Mouse (Mus musculus) c-Kit-positive CD71-positive TER-119-negative erythroid progenitor cells, embryonic 14.5 days (primary cell): ENCODE measurements around the gene Glt8d2.
"Not testable (repeated sequence)": the region's sequence is repeated elsewhere in the genome, so short reads cannot be mapped to it uniquely, and the experiment has no call there.

Experiments
- DNase-seq: peaks from one replicate; pipeline ENCODE4 v3.0.0-alpha.2; 2013; ENCODE audit warnings: low read depth

Gene Glt8d2

DNA sequence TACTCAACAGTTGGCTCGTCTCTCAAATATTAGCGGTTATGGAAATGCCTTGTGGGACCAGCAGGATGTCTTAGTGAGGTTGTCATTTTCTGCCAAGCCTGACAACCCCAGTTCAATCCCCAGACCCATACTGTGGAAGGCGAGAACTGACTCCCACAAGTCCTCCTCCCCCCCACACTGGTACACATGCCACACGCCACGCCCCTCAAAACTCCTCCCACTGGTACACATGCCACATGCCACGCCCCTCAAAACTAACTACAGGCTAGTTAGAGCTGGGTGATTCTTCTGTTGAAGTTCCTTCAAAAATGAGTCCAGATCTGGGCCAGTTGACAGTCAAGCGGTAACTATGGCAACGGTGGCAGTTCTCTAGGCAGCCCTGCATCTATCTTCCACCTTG, 44.4 kb downstream of the Glt8d2 start:
- no peak for DNase-seq

GRCm38 (mm10) chr10:82641481-82641880, 49.0 kb downstream of the Glt8d2 start:
- no peak for DNase-seq

DNA sequence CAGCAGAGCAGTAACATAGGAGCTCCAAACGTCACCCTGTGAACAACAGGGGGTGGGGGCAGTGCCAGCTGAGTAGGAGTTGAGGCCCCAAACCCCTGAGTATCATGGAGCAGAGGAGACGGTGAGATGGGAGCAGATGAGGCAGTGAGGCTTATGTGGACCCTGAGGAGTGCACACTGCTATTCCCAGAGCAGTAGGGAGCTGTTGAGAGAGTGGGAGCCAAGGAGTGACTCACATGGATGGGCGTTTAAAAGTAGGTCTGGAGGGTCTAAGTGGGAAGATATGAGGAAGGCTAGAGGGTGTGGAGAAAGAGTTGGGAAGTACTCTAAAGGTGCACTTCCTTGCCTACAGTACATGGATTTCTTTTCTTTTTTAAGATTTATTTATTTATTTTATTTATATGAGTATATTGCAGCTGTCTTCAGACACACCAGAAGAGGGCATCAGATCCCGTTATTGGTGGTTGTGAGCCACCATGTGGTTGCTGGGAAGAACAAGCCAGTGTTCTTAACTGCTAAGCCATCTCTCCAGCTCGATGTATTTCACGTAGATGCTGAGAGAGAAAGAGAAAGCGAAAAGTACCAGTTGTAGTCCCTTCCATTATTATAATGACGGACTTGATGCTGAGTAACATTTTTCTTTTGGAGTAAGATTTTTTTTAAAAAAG, 51.3 kb downstream of the Glt8d2 start:
- DNase-seq = no peak

GRCm38 (mm10) chr10:82636321-82636720, 54.1 kb downstream of the Glt8d2 start:
- DNase-seq = no peak

DNA sequence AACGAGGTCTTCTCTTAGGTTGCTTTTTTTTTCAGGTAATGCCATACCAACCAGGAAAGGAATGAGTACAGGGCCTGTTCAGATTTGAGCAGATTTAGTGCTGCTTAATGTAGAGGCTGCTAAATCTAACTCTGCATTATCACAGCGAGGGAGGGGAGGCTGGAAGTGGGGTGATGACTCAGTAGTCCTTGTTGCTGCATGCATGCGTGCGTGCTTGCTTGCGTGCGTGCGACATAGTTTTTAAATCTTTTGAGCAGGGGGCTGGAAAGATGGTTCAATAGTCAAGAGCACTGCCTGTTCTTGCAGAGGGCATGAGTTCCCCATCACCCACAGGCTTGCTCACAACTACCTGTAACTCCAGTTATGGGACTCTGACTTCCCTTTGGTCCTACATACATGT, 56.1 kb downstream of the Glt8d2 start:
- no peak for DNase-seq

DNA sequence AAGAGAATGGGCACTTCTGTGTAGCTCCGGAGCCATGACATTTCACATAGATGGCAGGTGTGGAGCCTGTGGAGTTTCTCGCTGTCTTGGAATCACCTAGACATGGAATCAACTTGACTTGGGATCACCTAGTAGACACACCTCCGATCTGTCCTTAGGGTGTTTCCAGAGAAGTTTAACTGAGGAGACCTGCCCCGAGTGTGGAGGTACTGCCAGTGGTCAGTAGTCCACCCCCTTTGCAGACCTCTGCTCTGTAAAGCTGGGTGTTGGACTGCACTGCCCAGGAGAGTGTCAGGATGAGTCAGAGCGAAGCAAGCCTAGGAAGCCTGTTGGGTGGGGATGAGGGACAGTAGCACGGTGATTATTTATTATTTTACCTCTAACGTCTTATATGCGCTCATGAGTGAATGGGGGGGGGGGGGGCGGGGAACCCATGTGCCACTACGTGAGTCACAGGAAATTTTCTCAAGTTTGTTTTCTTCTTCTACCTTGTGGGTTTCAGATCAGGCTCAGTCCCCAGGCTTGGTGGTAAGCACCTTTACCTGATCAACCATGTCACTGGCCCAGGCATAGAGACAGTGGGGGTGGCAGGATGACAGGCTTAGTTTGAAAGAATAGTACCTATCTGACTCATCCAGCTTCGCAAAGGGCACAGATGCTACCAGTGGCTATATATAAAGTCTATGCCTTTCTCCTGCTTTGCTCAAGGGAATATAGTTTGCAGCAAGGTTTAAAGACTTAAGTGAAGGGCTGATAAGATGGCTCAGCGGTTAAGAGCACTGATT, 57.8 kb downstream of the Glt8d2 start:
- no peak for DNase-seq

GRCm38 (mm10) chr10:82631133-82631532, 59.3 kb downstream of the Glt8d2 start:
- DNase-seq = no peak

- peak; percentile 31 for DNase-seq
Observed at GRCm38 (mm10) chr10:82630497-82630896, 60.0 kb downstream of the Glt8d2 start.

GRCm38 (mm10) chr10:82629586-82630255, 60.7 kb downstream of the Glt8d2 start, which contains the start of gene Tdg:
Gene Tdg, plus strand, starts transcription at chr10:82629828.
- DNase-seq = peak; percentile 88

DNA sequence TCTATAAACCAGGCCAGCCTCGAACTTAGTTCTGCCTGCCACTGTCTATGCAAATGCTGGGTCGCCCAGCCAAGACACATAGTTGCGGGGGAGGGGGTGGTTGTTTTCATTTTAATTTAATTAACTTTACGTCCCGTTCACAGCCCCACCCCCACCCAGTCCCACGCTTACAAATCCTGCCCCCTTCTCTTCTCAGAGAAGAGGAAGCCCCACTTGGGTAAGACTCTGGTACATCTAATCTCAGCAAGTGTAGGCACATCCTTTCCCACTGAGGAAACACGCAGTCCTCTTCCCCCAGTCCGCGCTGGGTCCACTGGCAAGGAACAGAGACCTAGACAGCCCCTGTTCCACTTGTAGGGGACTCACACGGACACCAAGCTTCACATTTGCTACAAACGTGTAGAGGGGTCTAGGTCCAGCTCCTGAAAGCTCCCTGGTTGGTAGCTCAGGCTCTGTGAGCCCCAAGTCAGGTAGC, 61.3 kb downstream of the Glt8d2 start:
- no peak for DNase-seq

GRCm38 (mm10) chr10:82623553-82623932, 66.9 kb downstream of the Glt8d2 start:
- DNase-seq = not testable (repeated sequence)

- DNase-seq = peak; percentile 67
Observed at GRCm38 (mm10) chr10:82622671-82623552, 67.5 kb downstream of the Glt8d2 start, which contains the start of gene 1190007I07Rik. Gene 1190007I07Rik, minus strand, starts transcription at chr10:82623228.

- no peak for DNase-seq
Observed at GRCm38 (mm10) chr10:82622235-82622634, 68.2 kb downstream of the Glt8d2 start.
